In the genomic region with DNA sequence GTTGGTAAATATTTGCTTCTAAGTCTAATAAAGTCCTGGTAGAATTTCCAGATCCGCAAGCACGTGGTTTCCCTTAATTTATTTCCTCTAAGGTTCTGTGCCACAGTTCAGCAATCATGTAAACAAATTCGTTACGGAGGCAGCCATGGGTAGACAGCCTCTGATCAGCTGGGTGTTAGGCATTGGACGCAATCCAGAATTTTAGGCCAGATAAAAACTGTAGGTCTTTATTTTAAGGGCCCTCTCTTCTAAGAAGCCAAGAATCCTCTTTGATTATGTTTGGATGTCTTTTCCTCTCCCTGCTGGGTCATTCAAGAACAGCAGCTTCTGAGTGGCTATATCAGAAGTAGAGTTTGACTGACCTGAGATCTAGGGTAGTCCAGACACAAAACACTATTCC, we compare ENCODE assay signal across 32 mouse cellular contexts.
A peak's percentile ranks its signal among the peaks of the same experiment; 100 is the strongest.
DNase-seq lines count a peak whose midpoint lies in the region; ATAC-seq and TF ChIP-seq lines count a peak whose summit lies in the region.
"Had no signal": no experiment of that assay in that cellular context is flagged by ENCODE, and none has a peak within 500 bp of the region (broad histone marks: within the 10 kb centered on the region; RNA-seq: fewer than 3 reads in every experiment).

No protein-coding gene starts in this region.

- H3K9ac ChIP-seq in embryonic facial prominence, embryonic 14.5 days (ENCODE audit: low read depth, low read length): no peak overlapping the region
- H3K9ac ChIP-seq: embryonic facial prominence, embryonic 13.5 days; heart, embryonic 13.5 days; hindbrain, embryonic 14.5 days; limb, embryonic 13.5 days; liver, embryonic 12.5 days; liver, postnatal 0 days; midbrain, embryonic 15.5 days had no signal

- H3K4me2 ChIP-seq in embryonic facial prominence, embryonic 14.5 days (ENCODE audit: low read depth, low read length): no peak overlapping the region
- H3K4me2 ChIP-seq: embryonic facial prominence, embryonic 13.5 days; heart, embryonic 13.5 days; hindbrain, embryonic 14.5 days; limb, embryonic 13.5 days; liver, embryonic 12.5 days; midbrain, embryonic 15.5 days had no signal

- no peaks in the 10 kb centered on the region for H3K27me3 ChIP-seq in embryonic facial prominence, embryonic 14.5 days (replicated peaks; ENCODE audit: control insufficient read depth, insufficient read depth, low read length)
- no peaks in the 10 kb centered on the region for H3K27me3 ChIP-seq in embryonic facial prominence, embryonic 10.5 days (replicated peaks; ENCODE audit: low read depth, poor library complexity, severe bottlenecking)
- no peaks in the 10 kb centered on the region for H3K27me3 ChIP-seq in Patski
- H3K27me3 ChIP-seq: embryonic facial prominence, embryonic 13.5 days; heart, embryonic 13.5 days; limb, embryonic 13.5 days; liver, embryonic 12.5 days; midbrain, embryonic 15.5 days had no signal

- no peaks in the 10 kb centered on the region for H3K9me3 ChIP-seq in embryonic facial prominence, embryonic 14.5 days (ENCODE audit: control insufficient read depth, low read length)
- no peaks in the 10 kb centered on the region for H3K9me3 ChIP-seq in embryonic facial prominence, embryonic 10.5 days
- H3K9me3 ChIP-seq: embryonic facial prominence, embryonic 13.5 days; heart, embryonic 13.5 days; limb, embryonic 13.5 days; liver, embryonic 12.5 days; midbrain, embryonic 15.5 days had no signal

- POLR2A ChIA-PET in Patski (lab: Charles Lee): no interaction called here

- no peaks in the 10 kb centered on the region for H3K4me1 ChIP-seq in embryonic facial prominence, embryonic 14.5 days (ENCODE audit: control insufficient read depth, insufficient read depth, low read length)
- H3K4me1 ChIP-seq in embryonic facial prominence, embryonic 10.5 days: peaks cover 4% of the 10 kb centered on the region
- H3K4me1 ChIP-seq: embryonic facial prominence, embryonic 13.5 days; heart, embryonic 13.5 days; limb, embryonic 13.5 days; liver, embryonic 12.5 days; midbrain, embryonic 15.5 days had no signal

- no peak overlapping the region for H3K27ac ChIP-seq in embryonic facial prominence, embryonic 14.5 days (replicated peaks; ENCODE audit: low read depth, low read length)
- H3K27ac ChIP-seq in embryonic facial prominence, embryonic 10.5 days (replicated peaks): no peak overlapping the region
- H3K27ac ChIP-seq: embryonic facial prominence, embryonic 13.5 days; gastrocnemius, adult 2 months; heart, adult 2 months; heart, embryonic 13.5 days; hindbrain, embryonic 14.5 days; limb, embryonic 13.5 days; liver, embryonic 12.5 days; macrophage; midbrain, embryonic 15.5 days had no signal

- DNase-seq in embryonic facial prominence, embryonic 14.5 days (ENCODE audit: low spot score): peak; percentile 2
- DNase-seq in embryonic facial prominence, embryonic 10.5 days (ENCODE audit: low spot score): no peak
- DNase-seq in kidney, adult 9 months: peak; percentile 26
- DNase-seq in kidney, postnatal 4 days: no peak
- DNase-seq in Patski (ENCODE audit: low read depth, low spot score): no peak
- DNase-seq in kidney, postnatal 14 days: peak; percentile 26
- no peak for DNase-seq in left cerebral cortex, adult 9 months (ENCODE audit: low spot score in 2 of 2)
- no peak for DNase-seq in adrenal gland, adult 2 months
- DNase-seq: adrenal gland, postnatal 10 days; cerebellum, adult 11 months; cerebellum, adult 9-10 months; embryo, embryonic 11 days; gastrocnemius, adult 2 months; gastrocnemius, postnatal 36 days; heart, adult 2 months; heart, postnatal 10 days; layer of hippocampus, adult 9-11 months; liver, postnatal 0 days; lung, postnatal 10 days; right cerebral cortex, adult 18-20 months; spleen, adult 18-20 months; thymus, postnatal 14 days had no signal

- H3K4me3 ChIP-seq in embryonic facial prominence, embryonic 14.5 days (ENCODE audit: low read depth, low read length): no peak overlapping the region
- no peak overlapping the region for H3K4me3 ChIP-seq in embryonic facial prominence, embryonic 10.5 days
- H3K4me3 ChIP-seq: embryonic facial prominence, embryonic 13.5 days; erythroblast, embryonic 14.5 days; gastrocnemius, adult 2 months; heart, adult 2 months; heart, embryonic 13.5 days; limb, embryonic 13.5 days; liver, embryonic 12.5 days; midbrain, embryonic 15.5 days had no signal

- no peak for ATAC-seq in embryonic facial prominence, embryonic 14.5 days (ENCODE audit: low read depth)
- ATAC-seq in Patski: peak; percentile 66
- ATAC-seq: forebrain, embryonic 16.5 days; intestine, postnatal 0 days; liver, embryonic 12.5 days; liver, postnatal 0 days; midbrain, embryonic 15.5 days had no signal

- in situ Hi-C loops in Patski (cut with MboI; ENCODE audit: low pct_unique_long_range_greater_than_20kb): no loop called here

- WGBS in embryonic facial prominence, embryonic 14.5 days: 66% methylated on average over 5 of the region's 5 CpGs
- 88% methylated on average over 5 of the region's 5 CpGs for WGBS in embryonic facial prominence, embryonic 10.5 days

- no peaks in the 10 kb centered on the region for H3K36me3 ChIP-seq in embryonic facial prominence, embryonic 14.5 days (ENCODE audit: control insufficient read depth, insufficient read depth, low read length)
- H3K36me3 ChIP-seq in embryonic facial prominence, embryonic 10.5 days (replicated peaks): no peaks in the 10 kb centered on the region
- H3K36me3 ChIP-seq: embryonic facial prominence, embryonic 13.5 days; heart, embryonic 13.5 days; limb, embryonic 13.5 days; liver, embryonic 12.5 days; midbrain, embryonic 15.5 days had no signal

- CTCF ChIA-PET in Patski (lab: Charles Lee): interaction anchor here (1.4 to 3.3 kb wide), 2 partner anchors 10 to 13 kb away, joined by 3 to 15 read pairs; no protein-coding TSS in a partner anchor

- peak; percentile 18 for TF ChIP-seq CTCF in Patski (IDR thresholded peaks at IDR 0.05)

Comparison
In these comparisons a context has a peak if more than half of its experiments do, and no peak if none do; other contexts are left out.
1. DNase-seq: peak in embryonic facial prominence, embryonic 14.5 days (single experiment), kidney, adult 9 months (single experiment) and kidney, postnatal 14 days (single experiment); none in embryonic facial prominence, embryonic 10.5 days (single experiment), kidney, postnatal 4 days (0 of 2), Patski (single experiment), left cerebral cortex, adult 9 months (0 of 2) and adrenal gland, adult 2 months (single experiment).